Mouse (Mus musculus): Measurements from ENCODE around the gene Treh. TPM values are rescaled to one million over a fixed set of nuclear protein-coding genes. Genes with fewer than 3 reads are reported as not detected.

Treh gene
- polyA plus RNA-seq, 1 experiment from 2014 or later: not detected

DNA sequence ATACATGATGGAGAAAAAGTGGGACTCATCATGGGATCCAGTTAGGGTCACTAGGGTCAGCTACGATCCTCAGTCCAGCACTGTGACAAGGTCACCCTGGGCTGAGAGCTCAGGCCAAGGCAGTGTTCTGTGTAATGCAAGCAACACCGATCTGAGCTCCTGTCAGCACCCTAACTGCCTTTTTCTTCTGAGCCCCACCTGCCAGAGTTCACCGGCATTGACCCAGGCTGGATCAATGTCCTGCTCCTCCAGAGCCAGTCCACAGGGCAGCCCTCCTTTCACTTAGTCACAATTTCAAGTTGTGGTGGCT lies 48.8 kb downstream of the Treh start:
- peak overlapping the region; percentile 77 for H3K4me2 ChIP-seq (ENCODE audit: low read length)
- 0 out of 2 replicates have a peak overlapping the region, but pooled peaks have one; percentile 18 for H3K27ac ChIP-seq (ENCODE audit: low read depth)
- no peak overlapping the region for H3K9ac ChIP-seq (ENCODE audit: low read length)
- peaks cover 30% of the 10 kb centered on the region for H3K4me1 ChIP-seq (replicated peaks; ENCODE audit: control insufficient read depth, insufficient read depth, low read length)
- H3K36me3 ChIP-seq (ENCODE audit: control insufficient read depth, insufficient read depth, low read length): peaks cover 13% of the 10 kb centered on the region; the same call in 1 of the 2 replicates
- DNase-seq (ENCODE audit: low spot score): no peak
- 0 out of 2 replicates have a peak, but pooled peaks have one; percentile 5 for ATAC-seq (replicated peaks; ENCODE audit: low FRiP score, low TSS enrichment, low read depth)
- no peaks in the 10 kb centered on the region for H3K9me3 ChIP-seq (ENCODE audit: control insufficient read depth, low read length)
- H3K4me3 ChIP-seq (ENCODE audit: low read depth, low read length): peak overlapping the region; percentile 66; the same call in 1 of the 2 replicates
- 70% methylated on average over 3 of the region's 3 CpGs for WGBS
- no peaks in the 10 kb centered on the region for H3K27me3 ChIP-seq (replicated peaks; ENCODE audit: control insufficient read depth, insufficient read depth, low read length)

DNA sequence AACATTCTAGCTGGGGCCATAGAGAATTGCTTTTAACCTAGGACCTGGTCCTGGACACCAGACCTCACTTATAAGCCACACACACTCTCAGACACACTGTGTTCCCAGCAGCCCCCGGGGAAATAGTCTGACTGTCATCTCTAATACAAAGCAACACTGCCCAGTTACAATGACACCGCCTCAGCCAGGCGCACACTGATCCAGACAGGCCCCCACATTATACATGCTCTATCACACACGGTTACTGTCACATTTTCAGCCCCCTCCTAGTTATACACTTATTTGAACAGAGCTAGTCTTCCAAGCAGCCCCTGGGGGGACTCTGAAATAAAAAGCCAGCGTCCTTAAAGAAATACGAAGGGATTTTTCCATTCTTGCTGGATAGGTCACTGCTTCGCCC lies 49.5 kb downstream of the Treh start:
- no peak for ATAC-seq (replicated peaks; ENCODE audit: low FRiP score, low TSS enrichment, low read depth)
- Histone ChIP-seq H3K4me1 (replicated peaks; ENCODE audit: control insufficient read depth, insufficient read depth, low read length) (peaks cover 35% of the 10 kb centered on the region), H3K9ac (ENCODE audit: low read length) (no peak overlapping the region), H3K27me3 (replicated peaks; ENCODE audit: control insufficient read depth, insufficient read depth, low read length) (no peaks in the 10 kb centered on the region), H3K9me3 (ENCODE audit: control insufficient read depth, low read length) (no peaks in the 10 kb centered on the region), H3K4me3 (ENCODE audit: low read depth, low read length) (no peak overlapping the region), H3K36me3 (ENCODE audit: control insufficient read depth, insufficient read depth, low read length) (peaks cover 8% of the 10 kb centered on the region; the same call in 1 of the 2 replicates), H3K4me2 (ENCODE audit: low read length) (no peak overlapping the region), H3K27ac (ENCODE audit: low read depth) (peak overlapping the region; percentile 33; the same call in 1 of the 2 replicates)
- no peak for DNase-seq (ENCODE audit: low spot score)
- WGBS: 70% methylated on average over 7 of the region's 7 CpGs

DNA sequence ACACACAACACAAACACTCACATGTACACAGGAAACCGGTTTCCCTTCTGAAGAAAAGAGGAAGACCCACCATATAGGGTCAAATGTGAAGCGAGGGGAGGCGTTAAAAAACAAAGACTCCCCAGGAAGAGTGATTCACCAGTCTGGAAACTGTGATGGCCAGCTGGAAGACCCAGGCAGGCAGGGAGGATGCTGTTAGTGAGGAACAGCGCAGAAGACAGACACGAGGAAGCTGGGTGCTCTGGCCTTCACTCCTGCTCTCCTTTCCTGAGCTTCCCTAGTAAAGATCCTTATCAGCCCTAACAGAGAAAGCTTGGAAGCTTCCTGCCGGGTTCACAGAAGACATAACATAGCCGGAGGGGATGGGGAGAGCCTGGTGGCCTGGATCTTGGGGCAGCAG lies 50.0 kb downstream of the Treh start:
- peaks cover 35% of the 10 kb centered on the region for H3K4me1 ChIP-seq (replicated peaks; ENCODE audit: control insufficient read depth, insufficient read depth, low read length)
- no peaks in the 10 kb centered on the region for H3K9me3 ChIP-seq (ENCODE audit: control insufficient read depth, low read length)
- no peaks in the 10 kb centered on the region for H3K27me3 ChIP-seq (replicated peaks; ENCODE audit: control insufficient read depth, insufficient read depth, low read length)
- H3K4me2 ChIP-seq (ENCODE audit: low read length): no peak overlapping the region
- no peak overlapping the region for H3K9ac ChIP-seq (ENCODE audit: low read length)
- DNase-seq (ENCODE audit: low spot score) (no peak), ATAC-seq (replicated peaks; ENCODE audit: low FRiP score, low TSS enrichment, low read depth) (no peak)
- H3K4me3 ChIP-seq (ENCODE audit: low read depth, low read length): no peak overlapping the region
- WGBS: 31% methylated on average over 7 of the region's 7 CpGs
- peak overlapping the region; percentile 33 for H3K27ac ChIP-seq (ENCODE audit: low read depth)
- peaks cover 7% of the 10 kb centered on the region; the same call in 1 of the 2 replicates for H3K36me3 ChIP-seq (ENCODE audit: control insufficient read depth, insufficient read depth, low read length)

DNA sequence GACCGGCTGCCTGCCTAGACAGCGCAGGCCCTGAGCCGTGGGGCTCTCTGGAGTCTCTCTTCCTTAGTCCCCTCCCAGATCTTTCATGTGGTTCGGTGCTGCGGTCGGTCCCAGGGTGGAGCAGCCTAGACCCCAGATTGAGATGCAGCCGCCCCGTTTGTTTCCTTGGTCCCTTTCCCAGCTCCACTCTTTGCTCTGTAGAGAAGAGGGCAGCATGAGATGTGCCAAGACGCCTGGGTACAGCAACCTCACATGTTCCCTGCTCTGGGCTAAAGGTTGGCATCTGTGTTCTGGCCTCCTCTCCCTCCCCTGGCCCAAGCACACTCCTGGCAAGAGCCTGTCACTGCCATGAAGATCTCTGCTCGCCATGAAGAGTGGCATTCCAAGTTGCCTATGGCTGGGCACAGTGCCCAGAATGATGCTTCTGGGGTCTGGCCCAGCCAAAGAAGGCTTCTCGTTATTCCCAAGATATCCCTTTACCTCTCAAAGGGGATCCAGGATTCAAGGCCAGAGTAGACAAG lies 50.5 kb downstream of the Treh start:
- no peaks in the 10 kb centered on the region for H3K9me3 ChIP-seq (ENCODE audit: control insufficient read depth, low read length)
- H3K4me3 ChIP-seq (ENCODE audit: low read depth, low read length): no peak overlapping the region
- H3K4me2 ChIP-seq (ENCODE audit: low read length): no peak overlapping the region
- H3K27me3 ChIP-seq (replicated peaks; ENCODE audit: control insufficient read depth, insufficient read depth, low read length): no peaks in the 10 kb centered on the region
- ATAC-seq (replicated peaks; ENCODE audit: low FRiP score, low TSS enrichment, low read depth): no peak
- H3K27ac ChIP-seq (ENCODE audit: low read depth): peak overlapping the region; percentile 33
- DNase-seq (ENCODE audit: low spot score): no peak
- H3K9ac ChIP-seq (ENCODE audit: low read length): no peak overlapping the region
- H3K36me3 ChIP-seq (ENCODE audit: control insufficient read depth, insufficient read depth, low read length): 0 out of 2 replicates have a peak, but pooled peaks cover 2% of the 10 kb centered on the region
- 50% methylated on average over 11 of the region's 11 CpGs for WGBS
- peaks cover 35% of the 10 kb centered on the region for H3K4me1 ChIP-seq (replicated peaks; ENCODE audit: control insufficient read depth, insufficient read depth, low read length)

DNA sequence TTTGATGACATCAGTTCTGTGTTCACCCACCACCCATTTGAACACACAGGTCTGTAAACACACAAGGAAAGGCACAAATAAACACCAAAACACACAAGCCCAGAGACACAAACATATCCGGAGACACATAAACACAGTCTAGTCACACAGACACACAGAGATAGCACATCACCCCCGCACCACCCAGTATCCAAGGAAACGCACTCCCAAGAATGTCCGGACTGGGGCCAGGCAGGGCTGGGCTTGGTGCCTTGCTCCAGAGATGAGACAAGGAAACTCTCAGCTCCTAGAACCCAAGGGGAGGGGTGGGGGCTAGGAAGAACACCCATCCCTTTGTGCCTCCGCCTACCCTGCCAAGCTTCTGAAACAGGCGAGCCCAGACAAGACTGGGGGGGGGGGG lies 51.2 kb downstream of the Treh start:
- no peaks in the 10 kb centered on the region for H3K9me3 ChIP-seq (ENCODE audit: control insufficient read depth, low read length)
- H3K9ac ChIP-seq (ENCODE audit: low read length): no peak overlapping the region
- no peak overlapping the region; the same call in 1 of the 2 replicates for H3K27ac ChIP-seq (ENCODE audit: low read depth)
- H3K4me1 ChIP-seq (replicated peaks; ENCODE audit: control insufficient read depth, insufficient read depth, low read length): peaks cover 35% of the 10 kb centered on the region
- WGBS: 34% methylated on average over 6 of the region's 6 CpGs
- ATAC-seq (replicated peaks; ENCODE audit: low FRiP score, low TSS enrichment, low read depth) (no peak), DNase-seq (ENCODE audit: low spot score) (no peak)
- no peak overlapping the region for H3K4me2 ChIP-seq (ENCODE audit: low read length)
- no peaks in the 10 kb centered on the region for H3K27me3 ChIP-seq (replicated peaks; ENCODE audit: control insufficient read depth, insufficient read depth, low read length)
- H3K4me3 ChIP-seq (ENCODE audit: low read depth, low read length): no peak overlapping the region
- 0 out of 2 replicates have a peak, but pooled peaks cover 2% of the 10 kb centered on the region for H3K36me3 ChIP-seq (ENCODE audit: control insufficient read depth, insufficient read depth, low read length)

DNA sequence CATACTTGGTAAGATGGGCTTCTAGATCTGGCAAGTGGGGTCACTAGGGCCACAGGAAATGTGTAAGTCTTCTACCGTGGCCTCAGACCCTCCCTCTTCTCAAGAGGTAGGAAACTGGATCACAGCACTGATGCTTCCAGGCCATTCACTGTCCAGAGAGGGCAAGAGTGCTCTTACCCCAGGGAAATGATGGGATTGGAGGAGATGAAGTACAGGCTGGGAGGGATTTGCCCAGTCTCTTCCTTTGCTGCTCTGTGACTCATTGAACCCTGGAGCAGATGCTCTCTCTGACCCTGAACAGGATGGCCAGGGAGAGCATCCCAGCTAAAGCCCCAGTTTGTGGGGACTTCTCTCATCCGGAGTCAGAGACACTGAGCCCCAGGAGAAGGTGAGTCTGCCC lies 51.6 kb downstream of the Treh start:
- Histone ChIP-seq H3K4me1 (replicated peaks; ENCODE audit: control insufficient read depth, insufficient read depth, low read length) (peaks cover 35% of the 10 kb centered on the region), H3K9ac (ENCODE audit: low read length) (no peak overlapping the region), H3K27me3 (replicated peaks; ENCODE audit: control insufficient read depth, insufficient read depth, low read length) (no peaks in the 10 kb centered on the region), H3K4me2 (ENCODE audit: low read length) (no peak overlapping the region), H3K9me3 (ENCODE audit: control insufficient read depth, low read length) (no peaks in the 10 kb centered on the region), H3K27ac (ENCODE audit: low read depth) (no peak overlapping the region; the same call in 1 of the 2 replicates), H3K36me3 (ENCODE audit: control insufficient read depth, insufficient read depth, low read length) (0 out of 2 replicates have a peak, but pooled peaks cover 2% of the 10 kb centered on the region), H3K4me3 (ENCODE audit: low read depth, low read length) (no peak overlapping the region)
- no peak for ATAC-seq (replicated peaks; ENCODE audit: low FRiP score, low TSS enrichment, low read depth)
- DNase-seq (ENCODE audit: low spot score): no peak
- WGBS: 57% methylated on average over 2 of the region's 2 CpGs

DNA sequence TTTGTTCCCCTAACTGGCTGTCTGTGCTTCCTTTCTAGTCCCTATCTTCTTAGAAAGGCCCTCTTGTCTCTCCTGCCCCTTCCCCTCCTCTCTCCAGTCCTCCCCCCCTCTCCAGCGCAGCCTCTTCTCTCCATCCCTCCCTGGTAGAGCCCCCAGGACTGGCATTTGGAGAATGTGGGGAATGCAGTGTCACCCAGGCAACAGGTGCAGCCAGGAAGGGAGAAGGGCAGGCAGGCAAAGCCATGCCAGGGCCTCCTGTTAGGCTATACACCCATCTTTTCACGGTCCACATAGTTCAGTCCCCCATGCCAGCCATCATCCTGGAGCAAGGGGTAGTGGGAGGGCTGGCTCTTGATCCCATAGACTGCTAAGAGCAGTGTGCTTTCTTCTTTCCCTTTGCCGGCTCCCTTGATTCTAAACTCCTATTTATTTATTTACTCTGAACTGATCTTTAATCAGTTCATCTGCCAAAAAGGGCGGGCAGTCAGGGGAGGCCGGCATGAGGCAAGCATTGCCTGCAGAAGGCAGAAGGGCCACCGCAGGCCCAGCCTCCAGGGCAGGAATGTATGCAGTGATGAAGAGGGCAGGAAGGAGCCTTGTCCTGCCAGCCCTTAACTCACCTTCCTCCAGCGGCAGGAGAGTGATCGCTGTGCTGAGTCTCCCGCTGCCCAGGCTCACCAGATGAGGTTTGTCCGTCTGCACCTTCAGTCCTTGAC lies 53.6 kb downstream of the Treh start:
- no peaks in the 10 kb centered on the region for H3K27me3 ChIP-seq (replicated peaks; ENCODE audit: control insufficient read depth, insufficient read depth, low read length)
- no peaks in the 10 kb centered on the region for H3K9me3 ChIP-seq (ENCODE audit: control insufficient read depth, low read length)
- WGBS: 34% methylated on average over 10 of the region's 10 CpGs
- H3K4me2 ChIP-seq (ENCODE audit: low read length): no peak overlapping the region
- peaks cover 25% of the 10 kb centered on the region for H3K4me1 ChIP-seq (replicated peaks; ENCODE audit: control insufficient read depth, insufficient read depth, low read length)
- DNase-seq (ENCODE audit: low spot score) (no peak), ATAC-seq (replicated peaks; ENCODE audit: low FRiP score, low TSS enrichment, low read depth) (0 out of 2 replicates have a peak, but pooled peaks have one; percentile 9)
- H3K36me3 ChIP-seq (ENCODE audit: control insufficient read depth, insufficient read depth, low read length): 0 out of 2 replicates have a peak, but pooled peaks cover 2% of the 10 kb centered on the region
- H3K27ac ChIP-seq (ENCODE audit: low read depth): no peak overlapping the region
- no peak overlapping the region for H3K4me3 ChIP-seq (ENCODE audit: low read depth, low read length)
- H3K9ac ChIP-seq (ENCODE audit: low read length): no peak overlapping the region

DNA sequence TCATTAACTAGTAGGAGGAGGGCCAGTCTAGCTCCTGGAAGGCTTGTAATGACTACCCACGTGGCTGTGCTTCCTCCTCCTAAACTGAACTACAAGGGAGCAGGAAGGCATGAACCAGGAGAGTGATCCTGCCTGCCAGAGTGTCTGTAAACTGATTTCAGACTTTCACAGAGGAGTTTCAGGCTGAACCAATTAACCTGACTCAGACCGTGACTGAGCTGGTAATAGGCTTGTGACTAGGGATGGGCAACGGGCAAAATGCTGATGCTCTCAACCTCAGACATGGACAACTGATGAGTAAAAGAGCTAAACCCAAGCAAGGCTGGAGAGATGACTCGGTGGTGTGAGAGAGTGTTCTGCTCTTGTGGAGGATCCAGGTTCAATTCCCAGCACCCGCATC lies 54.4 kb downstream of the Treh start:
- peaks cover 24% of the 10 kb centered on the region for H3K4me1 ChIP-seq (replicated peaks; ENCODE audit: control insufficient read depth, insufficient read depth, low read length)
- H3K9ac ChIP-seq (ENCODE audit: low read length): no peak overlapping the region
- H3K27ac ChIP-seq (ENCODE audit: low read depth): no peak overlapping the region
- H3K27me3 ChIP-seq (replicated peaks; ENCODE audit: control insufficient read depth, insufficient read depth, low read length): no peaks in the 10 kb centered on the region
- H3K36me3 ChIP-seq (ENCODE audit: control insufficient read depth, insufficient read depth, low read length): 0 out of 2 replicates have a peak, but pooled peaks cover 2% of the 10 kb centered on the region
- WGBS: 63% methylated on average over 5 of the region's 5 CpGs
- no peak overlapping the region for H3K4me3 ChIP-seq (ENCODE audit: low read depth, low read length)
- H3K9me3 ChIP-seq (ENCODE audit: control insufficient read depth, low read length): no peaks in the 10 kb centered on the region
- H3K4me2 ChIP-seq (ENCODE audit: low read length): no peak overlapping the region
- DNase-seq (ENCODE audit: low spot score) (no peak), ATAC-seq (replicated peaks; ENCODE audit: low FRiP score, low TSS enrichment, low read depth) (no peak)

All from intestine, embryonic 14.5 days (tissue).